Mouse (Mus musculus) forebrain, postnatal 0 days (tissue): Measurements from ENCODE around the gene Grhl3. TPM values are rescaled to one million over a fixed set of nuclear protein-coding genes. Genes with fewer than 3 reads are reported as not detected.

Experiments
- ATAC-seq: fragments of 200-750 bp; cut with Nextera tagmentation; 2 replicates; pipeline ENCODE4 v1.8.0; 2017; ENCODE audit warnings: mild to moderate bottlenecking, moderate library complexity
- DNase-seq: peaks from one replicate; pipeline ENCODE4 v3.0.0-alpha.2; 2015
- H3K27ac ChIP-seq: fragments of 300-500 bp; sonication (generic); 2 replicates; pipeline ENCODE4 v1.5.1; 2014; ENCODE audit warnings: low read depth, mild to moderate bottlenecking, antibody characterized with exemption, low read length, moderate library complexity, mixed read lengths
- H3K27me3 ChIP-seq: fragments of 300-500 bp; sonication (generic); 2 replicates; pipeline ENCODE4 v1.6.1; 2014; ENCODE audit warnings: mild to moderate bottlenecking, low read length, mixed read lengths; ENCODE audit not compliant: insufficient read depth
- H3K36me3 ChIP-seq: fragments of 300-500 bp; sonication (generic); 2 replicates; pipeline ENCODE4 v1.6.1; 2014; ENCODE audit warnings: mild to moderate bottlenecking, moderate library complexity; ENCODE audit not compliant: insufficient read depth
- H3K4me1 ChIP-seq: fragments of 300-500 bp; sonication (generic); 2 replicates; pipeline ENCODE4 v1.6.1; 2014; ENCODE audit warnings: antibody characterized with exemption; ENCODE audit not compliant: insufficient read depth
- H3K4me2 ChIP-seq: fragments of 300-500 bp; sonication (generic); 2 replicates; pipeline ENCODE4 v1.6.1; 2014; ENCODE audit warnings: low read depth, mild to moderate bottlenecking, moderate library complexity
- H3K4me3 ChIP-seq: fragments of 300-500 bp; sonication (generic); 2 replicates; pipeline ENCODE4 v1.5.1; 2014; ENCODE audit warnings: low read depth, low read length, mixed read lengths
- H3K9ac ChIP-seq: fragments of 300-500 bp; sonication (generic); 2 replicates; pipeline ENCODE4 v1.6.1; 2014; ENCODE audit warnings: mild to moderate bottlenecking
- H3K9me3 ChIP-seq: fragments of 300-500 bp; sonication (generic); 2 replicates; pipeline ENCODE4 v1.6.1; 2016; ENCODE audit warnings: low read length
- CTCF ChIP-seq: sonication (generic); IDR thresholded peaks from 2 replicates; pipeline ENCODE4 v1.5.1; 2016; ENCODE audit warnings: antibody characterized with exemption, control low read depth, low read depth
- WGBS: fragments of 180-500 bp; shearing (Covaris S2); extraction: QIAGEN DNeasy Blood & Tissue Kit; methylation state at CpG from one replicate; pipeline ENCODE4 v1.1.7; 2014; 5-methylcytosine and 5-hydroxymethylcytosine counted together
- polyA plus RNA-seq: library from polyadenylated mRNA; unstranded; fragments of >200 nt; fragmentation: Nextera tagmentation; extraction: Ambion mirVana; gene quantifications from 2 replicates; pipeline ENCODE4 v1.2.1, GENCODE M21; 2015
- total RNA-seq: library from RNA; depleted of rRNA; stranded (reverse); fragments of >200 nt; gene quantifications from 2 replicates; pipeline ENCODE4 v1.2.3, GENCODE M21; 2014

Gene Grhl3
- total and polyA plus RNA-seq, 2 experiments from 2014 or later, result 0.76 to 1.5 TPM

- Histone ChIP-seq H3K27me3 (no peaks in the 10 kb centered on the region), H3K9me3 (peaks cover 15% of the 10 kb centered on the region), H3K4me1 (no peaks in the 10 kb centered on the region), H3K4me2 (no peak overlapping the region), H3K9ac (no peak overlapping the region), H3K4me3 (no peak overlapping the region), H3K27ac (no peak overlapping the region), H3K36me3 (no peaks in the 10 kb centered on the region)
- DNase-seq (no peak), ATAC-seq (no peak)
- WGBS, result 67% methylated on average over 18 of the region's 18 CpGs
- no peak for TF ChIP-seq CTCF
These were observed 34.8 kb upstream of the Grhl3 start for GRCm38 (mm10) chr4:135607979-135608885.

- no peak overlapping the region for H3K4me3 ChIP-seq
- no peak overlapping the region for H3K4me2 ChIP-seq
- no peak for ATAC-seq
- DNase-seq, result no peak
- H3K9me3 ChIP-seq, result peaks cover 13% of the 10 kb centered on the region
- H3K9ac ChIP-seq, result no peak overlapping the region
- H3K27ac ChIP-seq, result no peak overlapping the region
- WGBS, result 89% methylated on average over 7 of the region's 7 CpGs
- no peak for TF ChIP-seq CTCF
- H3K36me3 ChIP-seq, result no peaks in the 10 kb centered on the region
- no peaks in the 10 kb centered on the region for H3K27me3 ChIP-seq
- H3K4me1 ChIP-seq, result no peaks in the 10 kb centered on the region
These were observed 32.8 kb upstream of the Grhl3 start for GRCm38 (mm10) chr4:135606271-135606670.

GRCm38 (mm10) chr4:135601530-135601929 is 28.1 kb upstream of the Grhl3 start:
- 91% methylated on average over 3 of the region's 3 CpGs for WGBS
- no peak for TF ChIP-seq CTCF
- Histone ChIP-seq H3K4me2 (no peak overlapping the region), H3K27ac (no peak overlapping the region), H3K4me1 (no peaks in the 10 kb centered on the region), H3K9me3 (peaks cover 3% of the 10 kb centered on the region; the same call in 1 of the 2 replicates), H3K36me3 (no peaks in the 10 kb centered on the region), H3K27me3 (no peaks in the 10 kb centered on the region), H3K9ac (no peak overlapping the region), H3K4me3 (no peak overlapping the region)
- ATAC-seq, result no peak
- no peak for DNase-seq

- 83% methylated on average over 7 of the region's 7 CpGs for WGBS
- Histone ChIP-seq H3K9ac (no peak overlapping the region), H3K9me3 (peaks cover 3% of the 10 kb centered on the region; the same call in 1 of the 2 replicates), H3K27ac (no peak overlapping the region), H3K27me3 (no peaks in the 10 kb centered on the region), H3K4me2 (no peak overlapping the region), H3K4me1 (no peaks in the 10 kb centered on the region), H3K4me3 (no peak overlapping the region), H3K36me3 (no peaks in the 10 kb centered on the region)
- no peak for TF ChIP-seq CTCF
- no peak for ATAC-seq
- no peak for DNase-seq
These were observed 26.2 kb upstream of the Grhl3 start for GRCm38 (mm10) chr4:135599497-135600182.

- no peak for ATAC-seq
- H3K36me3 ChIP-seq, result no peaks in the 10 kb centered on the region
These were observed 25.6 kb upstream of the Grhl3 start for GRCm38 (mm10) chr4:135598998-135599397.

GRCm38 (mm10) chr4:135597571-135597970 is 24.1 kb upstream of the Grhl3 start:
- WGBS, result 91% methylated on average over 5 of the region's 5 CpGs
- H3K36me3 ChIP-seq, result no peaks in the 10 kb centered on the region
- no peak overlapping the region for H3K4me2 ChIP-seq
- H3K27ac ChIP-seq, result no peak overlapping the region
- DNase-seq (no peak), ATAC-seq (no peak)
- peaks cover 3% of the 10 kb centered on the region; the same call in 1 of the 2 replicates for H3K9me3 ChIP-seq
- H3K4me1 ChIP-seq, result no peaks in the 10 kb centered on the region
- H3K27me3 ChIP-seq, result no peaks in the 10 kb centered on the region
- no peak for TF ChIP-seq CTCF
- H3K9ac ChIP-seq, result no peak overlapping the region
- H3K4me3 ChIP-seq, result no peak overlapping the region

More at GRCm38 (mm10) chr4:135598998-135599397, 25.6 kb upstream of the Grhl3 start:
- Histone ChIP-seq H3K9ac (no peak overlapping the region), H3K27me3 (no peaks in the 10 kb centered on the region), H3K4me3 (no peak overlapping the region), H3K27ac (no peak overlapping the region), H3K9me3 (peaks cover 3% of the 10 kb centered on the region; the same call in 1 of the 2 replicates), H3K4me1 (no peaks in the 10 kb centered on the region), H3K4me2 (no peak overlapping the region)
- no peak for DNase-seq
- no peak for TF ChIP-seq CTCF
- 75% methylated on average over 2 of the region's 2 CpGs for WGBS

- no peaks in the 10 kb centered on the region for H3K9me3 ChIP-seq
- H3K27me3 ChIP-seq, result no peaks in the 10 kb centered on the region
- no peak for TF ChIP-seq CTCF
- H3K27ac ChIP-seq, result no peak overlapping the region
- ATAC-seq (no peak), DNase-seq (peak; percentile 19)
- H3K4me3 ChIP-seq, result no peak overlapping the region
- H3K9ac ChIP-seq, result no peak overlapping the region
- no peaks in the 10 kb centered on the region for H3K4me1 ChIP-seq
- no peaks in the 10 kb centered on the region for H3K36me3 ChIP-seq
- no peak overlapping the region for H3K4me2 ChIP-seq
- 32% methylated on average over 5 of the region's 5 CpGs for WGBS
These were observed 22.5 kb upstream of the Grhl3 start for GRCm38 (mm10) chr4:135595943-135596342.
